Mouse (Mus musculus) midbrain, embryonic 14.5 days (tissue): ENCODE data around the gene AC124502.3. TPM values are rescaled to one million over a fixed set of nuclear protein-coding genes. Genes with fewer than 3 reads are reported as not detected.

Experiments
- polyA plus RNA-seq: library from polyadenylated mRNA; unstranded; fragments of >200 nt; fragmentation: Nextera tagmentation; extraction: Ambion mirVana; gene quantifications from 2 replicates; pipeline ENCODE4 v1.2.1, GENCODE M21; 2014

AC124502.3 gene
- polyA plus RNA-seq, 1 experiment from 2014 or later: 1.6 TPM

Other genes with a start within 250 kb of the AC124502.3 start
- gene Rbm4, start 245.0 kb upstream of the AC124502.3 start, polyA plus RNA-seq: 101 and 113 TPM in 2 replicates
- gene Gm21992, start 227.3 kb upstream of the AC124502.3 start, polyA plus RNA-seq: 12.7 and 14.4 TPM in 2 replicates
- 62.0 and 68.9 TPM in 2 replicates for gene Rbm14, start 227.3 kb upstream of the AC124502.3 start, polyA plus RNA-seq
- 36.5 and 41.4 TPM in 2 replicates for gene Ccs, start 199.6 kb upstream of the AC124502.3 start, polyA plus RNA-seq
- 0.49 and 0.63 TPM in 2 replicates for gene Ccdc87, start 199.5 kb upstream of the AC124502.3 start, polyA plus RNA-seq
- 57.3 and 63.7 TPM in 2 replicates for gene Ctsf, start 183.8 kb upstream of the AC124502.3 start, polyA plus RNA-seq
- 2.1 and 3.1 TPM in 2 replicates for gene Actn3, start 161.0 kb upstream of the AC124502.3 start, polyA plus RNA-seq
- gene Zdhhc24, start 160.2 kb upstream of the AC124502.3 start, polyA plus RNA-seq: 18.2 and 19.4 TPM in 2 replicates
- 8.9 and 17.9 TPM in 2 replicates for gene Bbs1, start 132.3 kb upstream of the AC124502.3 start, polyA plus RNA-seq
- gene Dpp3, start 110.6 kb upstream of the AC124502.3 start, polyA plus RNA-seq: 102 and 103 TPM in 2 replicates
- gene Peli3, start 95.8 kb upstream of the AC124502.3 start, polyA plus RNA-seq: 10.7 and 12.2 TPM in 2 replicates
- gene Mrpl11, start 76.7 kb upstream of the AC124502.3 start, polyA plus RNA-seq: 117 and 122 TPM in 2 replicates
- 0.24 and 0.58 TPM in 2 replicates for gene Npas4, start 48.6 kb upstream of the AC124502.3 start, polyA plus RNA-seq
- 6.2 and 8.7 TPM in 2 replicates for gene Slc29a2, start 15.0 kb upstream of the AC124502.3 start, polyA plus RNA-seq
- 69.7 and 77.4 TPM in 2 replicates for gene B4gat1, start 65 bp upstream of the AC124502.3 start, polyA plus RNA-seq
- 32.0 and 39.0 TPM in 2 replicates for gene Brms1, start 2.5 kb downstream of the AC124502.3 start, polyA plus RNA-seq
- gene Rin1, start 11.6 kb downstream of the AC124502.3 start, polyA plus RNA-seq: 0.58 and 1.6 TPM in 2 replicates
- gene Cd248, start 29.2 kb downstream of the AC124502.3 start, polyA plus RNA-seq: 6.2 and 20.4 TPM in 2 replicates
- 8.3 and 15.7 TPM in 2 replicates for gene Tmem151a, start 46.6 kb downstream of the AC124502.3 start, polyA plus RNA-seq
- gene Yif1a, start 49.6 kb downstream of the AC124502.3 start, polyA plus RNA-seq: 62.2 and 62.7 TPM in 2 replicates
- gene Cnih2, start 59.6 kb downstream of the AC124502.3 start, polyA plus RNA-seq: 518 and 616 TPM in 2 replicates
- 227 and 228 TPM in 2 replicates for gene Rab1b, start 68.2 kb downstream of the AC124502.3 start, polyA plus RNA-seq
- gene Klc2, start 79.7 kb downstream of the AC124502.3 start, polyA plus RNA-seq: 52.5 and 59.0 TPM in 2 replicates
- gene Pacs1, start 234.2 kb downstream of the AC124502.3 start, polyA plus RNA-seq: 42.4 and 48.4 TPM in 2 replicates